Mouse (Mus musculus): ENCODE results near the gene Gm3264. TPM values are rescaled to one million over a fixed set of nuclear protein-coding genes. Genes with fewer than 3 reads are reported as not detected.
"Not testable (repeated sequence)": the region's sequence is repeated elsewhere in the genome, so short reads cannot be mapped to it uniquely, and the experiment has no call there.

The Gm3264 gene
- total RNA-seq (2021), result 10 to 100 TPM; 10.5 to 17.0 TPM
- long read RNA-seq, experiment 1, partial matches to known transcripts, result 1 of 15 reads
- long read RNA-seq, experiment 1, other reads (novel, unspliced or antisense), result 14 of 15 reads
- long read RNA-seq, experiment 2, partial matches to known transcripts, result 1 of 19 reads
- long read RNA-seq, experiment 2, other reads (novel, unspliced or antisense), result 18 of 19 reads

- DNase-seq (ENCODE audit: low spot score in 2 of 2), result peak in 1 of 2 experiments; percentile 14
Observed at GRCm38 (mm10) chr14:4855299-4855980, at the start of gene Gm3264. Gm3264 (plus strand) TSS chr14:4855576.

GRCm38 (mm10) chr14:4806421-4806820 is 49.0 kb upstream of the Gm3264 start:
- not testable (repeated sequence) for DNase-seq (ENCODE audit: low spot score in 2 of 2)

GRCm38 (mm10) chr14:4821950-4822349 is 33.4 kb upstream of the Gm3264 start:
- DNase-seq (ENCODE audit: low spot score in 2 of 2), result not testable (repeated sequence)

GRCm38 (mm10) chr14:4837806-4838205 is 17.6 kb upstream of the Gm3264 start, which contains the start of gene Gm3269:
Gm3269 (plus strand) TSS chr14:4838106.
- DNase-seq (ENCODE audit: low spot score in 2 of 2), result not testable (repeated sequence)

GRCm38 (mm10) chr14:4892116-4892515 is 36.7 kb downstream of the Gm3264 start, which contains the start of gene Gm3278:
Gm3278 (plus strand) TSS chr14:4892416.
- DNase-seq (ENCODE audit: low spot score in 2 of 2), result not testable (repeated sequence)

Other genes starting within 250 kb of the Gm3264 start
- 1 to 10 TPM in 1 of 2 experiments, under 1 TPM in 1; 0.41 to 1.0 TPM for gene Gm8159, start 223.2 kb upstream of the Gm3264 start, total RNA-seq (2021)
- under 1 TPM in 1 of 2 experiments, not detected in 1; 0.43 TPM for gene Gm3239, start 191.4 kb upstream of the Gm3264 start, total RNA-seq (2021)
- gene Gm7876, start 146.3 kb upstream of the Gm3264 start, total RNA-seq (2021), result under 1 TPM in 1 of 2 experiments, not detected in 1; 0.21 TPM
- under 1 TPM; 0.32 to 0.36 TPM for gene Gm3252, start 128.8 kb upstream of the Gm3264 start, total RNA-seq (2021)
- not detected for gene Gm9602, start 79.2 kb upstream of the Gm3264 start, total RNA-seq (2021)
- gene Gm3269, start 17.5 kb upstream of the Gm3264 start, total RNA-seq (2021), result under 1 TPM in 1 of 2 experiments, not detected in 1; 0.18 TPM
- gene Gm3278, start 36.8 kb downstream of the Gm3264 start, total RNA-seq (2021), result under 1 TPM in 1 of 2 experiments, not detected in 1; 0.29 TPM
- gene Gm8297, start 128.4 kb downstream of the Gm3264 start, total RNA-seq (2021), result not detected
- gene Gm3298, start 160.3 kb downstream of the Gm3264 start, total RNA-seq (2021), result not detected
- gene 4930555G01Rik, start 195.1 kb downstream of the Gm3264 start, total RNA-seq (2021), result not detected
- 1 to 10 TPM; 2.2 to 2.3 TPM for gene Gm8281, start 215.5 kb downstream of the Gm3264 start, total RNA-seq (2021)

All from layer of hippocampus, postnatal 14 days (tissue).